Mouse (Mus musculus): ENCODE results near the gene Fbxo8. TPM values are rescaled to one million over a fixed set of nuclear protein-coding genes. Genes with fewer than 3 reads are reported as not detected.

Gene Fbxo8
- polyA plus RNA-seq, 1 experiment from 2014 or later: 37.8 TPM

Small RNA genes within 50 kb of the gene (microRNA-seq; reads per million reads assigned to microRNA genes)
- gene Gm25992: not detected

Other genes with a start within 250 kb of the Fbxo8 start
- gene Cep44, start within 50 bp of the Fbxo8 start, polyA plus RNA-seq (2015; fragmentation: Nextera tagmentation; extraction: Ambion mirVana): 33.7 and 34.0 TPM in 2 replicates

All from stomach, embryonic 15.5 days (tissue).